Mouse (Mus musculus) myocyte (in vitro differentiated cells): ENCODE measurements around the gene Peak1.

ENCODE experiments used
- MAX ChIP-seq: IDR thresholded peaks from one replicate; pipeline ENCODE4 v1.6.1; 2011; ENCODE audit warnings: low read depth, mild to moderate bottlenecking, control low read depth
- POLR2A ChIP-seq: IDR thresholded peaks from one replicate; pipeline ENCODE4 v1.6.1; 2011; ENCODE audit warnings: low read depth, mild to moderate bottlenecking, control low read depth, moderate library complexity; ENCODE audit not compliant: insufficient read length
- POLR2AphosphoS2 ChIP-seq: IDR thresholded peaks from one replicate; pipeline ENCODE4 v1.6.1; 2011; ENCODE audit warnings: low read depth, control low read depth; ENCODE audit not compliant: insufficient read length
- TCF12 ChIP-seq: IDR thresholded peaks from one replicate; pipeline ENCODE4 v1.6.1; 2011; ENCODE audit warnings: mild to moderate bottlenecking, control low read depth; ENCODE audit not compliant: poor library complexity, insufficient read depth, severe bottlenecking

DNA sequence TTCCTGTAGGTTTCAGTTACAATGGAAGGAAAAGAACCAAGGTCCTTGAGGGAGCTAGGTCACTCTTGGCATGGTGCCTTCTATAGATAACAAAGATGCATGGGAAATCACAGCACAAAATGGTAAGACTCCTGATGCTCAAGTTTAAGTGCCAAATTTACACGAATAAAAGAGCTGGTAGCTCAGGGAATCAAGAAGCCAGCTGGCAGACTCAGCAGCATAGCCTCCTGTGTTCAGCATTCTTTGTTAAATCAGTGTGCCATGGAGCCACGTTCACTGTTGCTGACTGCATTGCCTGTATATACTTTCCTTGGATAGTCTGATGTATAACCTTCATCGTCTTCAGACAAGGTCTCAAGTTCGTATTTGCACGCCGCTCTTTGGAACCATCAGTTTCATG, 33.7 kb upstream of the Peak1 start:
- TF ChIP-seq POLR2AphosphoS2 (no peak), TCF12 (no peak), POLR2A (no peak), MAX (no peak)
